Mouse (Mus musculus) G1E (cell line): ENCODE data around the gene Shank2. TPM values are rescaled to one million over a fixed set of nuclear protein-coding genes. Genes with fewer than 3 reads are reported as not detected.

Source experiments
- ATAC-seq: 2 replicates; pipeline ENCODE4 v1.8.0; 2016; ENCODE audit warnings: mild to moderate bottlenecking; ENCODE audit not compliant: insufficient number of reproducible peaks, poor library complexity, low FRiP score, severe bottlenecking; ENCODE audit errors: extremely low read depth
- DNase-seq: peaks from one replicate; pipeline ENCODE4 v3.0.0; 2012; ENCODE audit warnings: low spot score
- H3K27me3 ChIP-seq: 2 replicates; pipeline ENCODE4 v1.6.1; 2012; ENCODE audit warnings: mild to moderate bottlenecking, low read length, inconsistent platforms; ENCODE audit not compliant: insufficient read depth
- H3K36me3 ChIP-seq: replicated peaks from 2 replicates; pipeline ENCODE3; 2012; ENCODE audit warnings: mild to moderate bottlenecking, inconsistent platforms
- H3K4me1 ChIP-seq: 2 replicates; pipeline ENCODE4 v1.6.1; 2012; ENCODE audit warnings: low read depth, low read length, inconsistent platforms, mixed read lengths; ENCODE audit not compliant: insufficient read depth
- H3K4me3 ChIP-seq: 2 replicates; pipeline ENCODE4 v1.5.1; 2012; ENCODE audit warnings: low read depth, mild to moderate bottlenecking, inconsistent platforms, low read length, moderate library complexity, mixed read lengths
- H3K9me3 ChIP-seq: replicated peaks from 2 replicates; pipeline ENCODE4 v1.6.1; 2012; ENCODE audit warnings: inconsistent platforms
- CTCF ChIP-seq: IDR thresholded peaks from 2 replicates; pipeline ENCODE4 v1.5.1; 2012; ENCODE audit warnings: low read depth, low read length, inconsistent platforms, mixed read lengths
- GATA1 ChIP-seq: IDR thresholded peaks from 2 replicates; pipeline ENCODE4 v1.6.1; 2012; ENCODE audit warnings: borderline replicate concordance, low read length, inconsistent platforms, mixed read lengths
- GATA2 ChIP-seq: IDR thresholded peaks from 2 replicates; pipeline ENCODE4 v1.6.1; 2012; ENCODE audit warnings: low read depth, low read length, inconsistent platforms, borderline replicate concordance
- POLR2AphosphoS5 ChIP-seq: IDR thresholded peaks from 2 replicates; pipeline ENCODE4 v1.6.1; 2012; ENCODE audit warnings: low read depth, low read length, inconsistent platforms; ENCODE audit not compliant: insufficient replicate concordance
- TAL1 ChIP-seq: conservative IDR thresholded peaks from 2 replicates; pipeline ENCODE4 v1.6.1; 2012; ENCODE audit warnings: low read depth, low read length, inconsistent platforms, mixed read lengths
- polyA plus RNA-seq: library from polyadenylated mRNA; stranded (reverse); fragments of >175 nt; gene quantifications from 2 replicates; pipeline ENCODE4 v1.2.3, GENCODE M21; 2012
- total RNA-seq, 2 experiments: library from RNA; stranded (forward) in 1 of 2; stranded (reverse) in 1 of 2; fragments of 200-1000 nt in 1 of 2; fragments of >200 nt in 1 of 2; fragmentation: Nextera tagmentation in 1 of 2; gene quantifications; 2 replicates each; pipeline ENCODE4 v1.2.3; 2014 to 2017

Shank2 gene
- total and polyA plus RNA-seq, 3 experiments = 0.05 TPM; not detected in 2

- no peak for DNase-seq
- no peaks in the 10 kb centered on the region for H3K9me3 ChIP-seq
- no peaks in the 10 kb centered on the region for H3K36me3 ChIP-seq
- H3K4me3 ChIP-seq = no peak overlapping the region
- TF ChIP-seq TAL1 = no peak
- TF ChIP-seq POLR2AphosphoS5 = no peak
- no peak for TF ChIP-seq GATA1
- TF ChIP-seq CTCF = no peak
- no peak for TF ChIP-seq GATA2
- H3K4me1 ChIP-seq = no peaks in the 10 kb centered on the region
- no peak for ATAC-seq
- H3K27me3 ChIP-seq = no peaks in the 10 kb centered on the region
These were observed 282.0 kb downstream of the Shank2 start for GRCm38 (mm10) chr7:144283701-144284100.

GRCm38 (mm10) chr7:144284241-144285065, 282.7 kb downstream of the Shank2 start:
- ATAC-seq (no peak), DNase-seq (no peak)
- Histone ChIP-seq H3K4me3 (no peak overlapping the region), H3K36me3 (no peaks in the 10 kb centered on the region), H3K4me1 (no peaks in the 10 kb centered on the region), H3K27me3 (no peaks in the 10 kb centered on the region), H3K9me3 (no peaks in the 10 kb centered on the region)
- TF ChIP-seq GATA1 = no peak
- no peak for TF ChIP-seq POLR2AphosphoS5
- no peak for TF ChIP-seq TAL1
- TF ChIP-seq CTCF = no peak
- no peak for TF ChIP-seq GATA2

- H3K27me3 ChIP-seq = no peaks in the 10 kb centered on the region
- no peak for TF ChIP-seq CTCF
- TF ChIP-seq POLR2AphosphoS5 = no peak
- no peak for TF ChIP-seq GATA2
- TF ChIP-seq TAL1 = no peak
- no peak for TF ChIP-seq GATA1
- ATAC-seq (no peak), DNase-seq (no peak)
- H3K36me3 ChIP-seq = no peaks in the 10 kb centered on the region
- no peak overlapping the region for H3K4me3 ChIP-seq
- H3K9me3 ChIP-seq = no peaks in the 10 kb centered on the region
- H3K4me1 ChIP-seq = no peaks in the 10 kb centered on the region
These were observed 283.4 kb downstream of the Shank2 start for GRCm38 (mm10) chr7:144285066-144285633.

- no peak overlapping the region for H3K4me3 ChIP-seq
- no peaks in the 10 kb centered on the region for H3K9me3 ChIP-seq
- TF ChIP-seq GATA2 = no peak
- TF ChIP-seq CTCF = no peak
- H3K4me1 ChIP-seq = no peaks in the 10 kb centered on the region
- ATAC-seq (no peak), DNase-seq (no peak)
- H3K36me3 ChIP-seq = no peaks in the 10 kb centered on the region
- no peaks in the 10 kb centered on the region for H3K27me3 ChIP-seq
These were observed 284.2 kb downstream of the Shank2 start for GRCm38 (mm10) chr7:144285912-144286311.

- no peak overlapping the region for H3K4me3 ChIP-seq
- H3K9me3 ChIP-seq = no peaks in the 10 kb centered on the region
- no peaks in the 10 kb centered on the region; the same call in 1 of the 2 replicates for H3K27me3 ChIP-seq
- ATAC-seq (no peak), DNase-seq (no peak)
- H3K4me1 ChIP-seq = no peaks in the 10 kb centered on the region
- TF ChIP-seq POLR2AphosphoS5 (no peak), TAL1 (no peak), GATA2 (no peak)
- no peaks in the 10 kb centered on the region for H3K36me3 ChIP-seq
These were observed 286.3 kb downstream of the Shank2 start for GRCm38 (mm10) chr7:144287991-144288390.

GRCm38 (mm10) chr7:144291478-144291877, 289.8 kb downstream of the Shank2 start:
- ATAC-seq = no peak
- Histone ChIP-seq H3K9me3 (no peaks in the 10 kb centered on the region), H3K4me1 (no peaks in the 10 kb centered on the region), H3K27me3 (no peaks in the 10 kb centered on the region; the same call in 1 of the 2 replicates), H3K4me3 (no peak overlapping the region), H3K36me3 (no peaks in the 10 kb centered on the region)
- no peak for TF ChIP-seq GATA1
- no peak for DNase-seq
